Mouse (Mus musculus) midbrain, embryonic 16.5 days (tissue): ENCODE data around the gene Cacnb2. TPM values are rescaled to one million over a fixed set of nuclear protein-coding genes. Genes with fewer than 3 reads are reported as not detected.

Experiments used
- ATAC-seq: fragments of 200-750 bp; cut with Nextera tagmentation; 2 replicates; pipeline ENCODE4 v1.8.0; 2017; ENCODE audit warnings: moderate TSS enrichment
- H3K27ac ChIP-seq: fragments of 300-500 bp; sonication (generic); 2 replicates; pipeline ENCODE4 v1.5.1; 2014; ENCODE audit warnings: mild to moderate bottlenecking, low read length, mixed read lengths
- H3K27me3 ChIP-seq: fragments of 300-500 bp; sonication (generic); 2 replicates; pipeline ENCODE4 v1.6.1; 2014; ENCODE audit warnings: low read depth, low read length, mixed read lengths; ENCODE audit not compliant: control insufficient read depth, insufficient read depth
- H3K36me3 ChIP-seq: fragments of 300-500 bp; sonication (generic); 2 replicates; pipeline ENCODE4 v1.6.1; 2014; ENCODE audit warnings: mild to moderate bottlenecking, low read length, moderate library complexity, mixed read lengths; ENCODE audit not compliant: control insufficient read depth, insufficient read depth
- H3K4me1 ChIP-seq: fragments of 300-500 bp; sonication (generic); 2 replicates; pipeline ENCODE4 v1.6.1; 2014; ENCODE audit warnings: mild to moderate bottlenecking, low read length, mixed read lengths; ENCODE audit not compliant: control insufficient read depth, insufficient read depth
- H3K4me2 ChIP-seq: fragments of 300-500 bp; sonication (generic); 2 replicates; pipeline ENCODE4 v1.6.1; 2014; ENCODE audit warnings: mild to moderate bottlenecking, low read length, mixed read lengths
- H3K4me3 ChIP-seq: fragments of 300-500 bp; sonication (generic); 2 replicates; pipeline ENCODE4 v1.5.1; 2014; ENCODE audit warnings: low read depth, mild to moderate bottlenecking, low read length, moderate library complexity, mixed read lengths
- H3K9ac ChIP-seq: fragments of 300-500 bp; sonication (generic); 2 replicates; pipeline ENCODE4 v1.6.1; 2014; ENCODE audit warnings: low read depth, low read length, mixed read lengths
- H3K9me3 ChIP-seq: fragments of 300-500 bp; sonication (generic); replicated peaks from 2 replicates; pipeline ENCODE4 v1.6.1; 2014; ENCODE audit warnings: mild to moderate bottlenecking, low read length, mixed read lengths; ENCODE audit not compliant: control insufficient read depth, poor library complexity, severe bottlenecking
- WGBS: fragments of 180-500 bp; shearing (Covaris S2); extraction: QIAGEN DNeasy Blood & Tissue Kit; methylation state at CpG from one replicate; pipeline ENCODE4 v1.1.7; 2014; 5-methylcytosine and 5-hydroxymethylcytosine counted together
- polyA plus RNA-seq: library from polyadenylated mRNA; unstranded; fragments of >200 nt; fragmentation: Nextera tagmentation; extraction: Ambion mirVana; gene quantifications from 2 replicates; pipeline ENCODE4 v1.2.1, GENCODE M21; 2015

The Cacnb2 gene
- polyA plus RNA-seq, 1 experiment from 2014 or later: 8.9 TPM

GRCm38 (mm10) chr2:14612705-14613104 lies 9.8 kb downstream of the Cacnb2 start:
- Histone ChIP-seq H3K4me2 (no peak overlapping the region), H3K9me3 (no peaks in the 10 kb centered on the region), H3K36me3 (no peaks in the 10 kb centered on the region), H3K9ac (no peak overlapping the region), H3K4me1 (peaks cover 6% of the 10 kb centered on the region; the same call in 1 of the 2 replicates), H3K27me3 (no peaks in the 10 kb centered on the region), H3K4me3 (no peak overlapping the region), H3K27ac (no peak overlapping the region)
- WGBS: 51% methylated on average over 4 of the region's 4 CpGs
- no peak for ATAC-seq

GRCm38 (mm10) chr2:14616361-14616760 lies 13.5 kb downstream of the Cacnb2 start:
- Histone ChIP-seq H3K36me3 (no peaks in the 10 kb centered on the region), H3K9ac (no peak overlapping the region), H3K9me3 (no peaks in the 10 kb centered on the region), H3K4me2 (no peak overlapping the region), H3K27me3 (no peaks in the 10 kb centered on the region), H3K4me3 (no peak overlapping the region), H3K4me1 (no peaks in the 10 kb centered on the region), H3K27ac (no peak overlapping the region)
- 87% methylated on average over 3 of the region's 3 CpGs for WGBS
- no peak for ATAC-seq

DNA sequence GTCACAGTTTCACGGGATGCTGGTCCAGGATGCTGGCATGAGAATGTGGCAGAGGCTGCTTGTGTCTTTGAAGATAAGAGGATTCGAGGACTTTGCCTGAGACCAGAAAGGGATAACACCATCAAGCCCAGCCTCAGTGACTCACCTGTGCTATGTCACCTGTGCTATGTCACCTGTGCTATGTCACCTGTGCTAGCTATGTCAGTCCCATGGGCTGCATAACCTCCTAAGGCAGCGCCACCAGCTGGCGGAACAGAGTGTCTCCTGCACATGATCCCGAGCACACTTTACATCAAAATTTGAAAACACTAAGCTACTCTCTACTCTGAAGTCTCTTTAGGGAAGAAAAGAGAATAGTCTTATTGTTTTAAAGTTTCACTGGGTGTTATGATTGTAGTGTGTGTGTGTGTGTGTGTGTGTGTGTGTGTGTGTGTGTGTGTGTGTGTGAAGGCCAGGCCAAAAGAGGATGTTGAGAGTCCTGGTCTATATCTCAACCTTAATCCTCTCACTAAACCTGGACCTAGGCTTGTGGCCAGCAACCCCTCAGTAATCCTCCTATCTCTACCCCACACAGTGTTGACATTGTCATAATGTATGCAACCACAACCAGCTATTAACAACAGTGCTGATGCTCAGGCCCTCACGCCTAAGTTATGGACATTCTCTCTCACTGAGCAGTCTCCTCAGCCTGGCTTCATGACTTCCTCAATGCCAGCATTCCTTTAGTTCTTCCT lies 17.4 kb downstream of the Cacnb2 start:
- no peak for ATAC-seq
- no peak overlapping the region for H3K4me2 ChIP-seq
- H3K27me3 ChIP-seq: no peaks in the 10 kb centered on the region
- 81% methylated on average over 6 of the region's 6 CpGs for WGBS
- no peaks in the 10 kb centered on the region for H3K36me3 ChIP-seq
- H3K9ac ChIP-seq: no peak overlapping the region
- H3K4me3 ChIP-seq: no peak overlapping the region
- H3K4me1 ChIP-seq: no peaks in the 10 kb centered on the region
- no peak overlapping the region for H3K27ac ChIP-seq
- no peaks in the 10 kb centered on the region for H3K9me3 ChIP-seq

DNA sequence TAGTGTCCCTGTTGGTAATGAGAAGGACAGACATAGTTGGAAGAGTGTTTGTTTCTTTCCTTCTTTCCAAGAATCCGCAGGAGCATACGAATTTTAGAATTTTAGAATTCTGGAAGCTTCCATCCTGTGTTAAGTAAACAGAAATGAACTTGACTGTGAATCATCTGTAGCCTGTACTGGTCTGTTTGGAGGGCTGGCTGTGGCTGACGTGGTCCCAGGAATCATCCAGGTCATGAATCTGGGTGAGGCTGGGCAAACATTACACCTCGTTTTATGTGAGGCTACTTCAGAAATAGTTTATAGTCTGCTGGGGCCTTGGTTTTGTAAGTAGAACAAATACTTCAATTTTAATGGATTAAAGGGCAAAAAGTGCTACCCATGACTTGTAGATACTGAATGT lies 18.0 kb downstream of the Cacnb2 start:
- WGBS: 84% methylated on average over 4 of the region's 4 CpGs
- Histone ChIP-seq H3K27me3 (no peaks in the 10 kb centered on the region), H3K36me3 (no peaks in the 10 kb centered on the region), H3K9me3 (no peaks in the 10 kb centered on the region), H3K4me3 (no peak overlapping the region), H3K9ac (no peak overlapping the region), H3K4me2 (no peak overlapping the region), H3K4me1 (no peaks in the 10 kb centered on the region), H3K27ac (no peak overlapping the region)
- ATAC-seq: no peak

DNA sequence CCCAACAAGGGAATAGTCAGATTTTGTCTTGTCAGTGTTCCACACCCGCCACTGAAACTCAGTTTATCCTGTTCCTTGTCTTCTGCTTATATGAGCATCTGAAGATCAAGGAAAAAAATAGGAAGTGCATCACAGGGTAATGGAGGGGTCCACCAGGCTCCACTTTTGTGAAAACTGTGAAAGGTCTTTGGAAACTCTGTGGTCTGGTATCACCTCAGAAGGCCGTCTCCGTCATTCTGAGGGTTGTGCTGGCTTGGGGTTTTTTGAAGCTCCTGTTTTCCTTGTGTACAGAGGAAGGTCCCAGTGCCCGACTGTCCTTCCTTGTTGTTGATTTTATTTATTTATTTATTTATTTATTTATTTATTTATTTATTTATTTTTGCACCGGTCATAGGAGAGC lies 20.9 kb downstream of the Cacnb2 start:
- 98% methylated on average over 5 of the region's 5 CpGs for WGBS
- Histone ChIP-seq H3K9me3 (no peaks in the 10 kb centered on the region), H3K4me1 (no peaks in the 10 kb centered on the region), H3K9ac (no peak overlapping the region), H3K4me3 (no peak overlapping the region), H3K4me2 (no peak overlapping the region), H3K27me3 (no peaks in the 10 kb centered on the region), H3K36me3 (no peaks in the 10 kb centered on the region), H3K27ac (no peak overlapping the region)
- no peak for ATAC-seq

- ATAC-seq: no peak
- 86% methylated on average over 9 of the region's 9 CpGs for WGBS
- no peak overlapping the region for H3K27ac ChIP-seq
- no peak overlapping the region for H3K9ac ChIP-seq
- no peaks in the 10 kb centered on the region for H3K4me1 ChIP-seq
- no peaks in the 10 kb centered on the region for H3K36me3 ChIP-seq
- H3K4me2 ChIP-seq: no peak overlapping the region
- H3K9me3 ChIP-seq: no peaks in the 10 kb centered on the region
- H3K27me3 ChIP-seq: no peaks in the 10 kb centered on the region
- H3K4me3 ChIP-seq: no peak overlapping the region
Observed at GRCm38 (mm10) chr2:14629814-14630492, 27.1 kb downstream of the Cacnb2 start.

- H3K9ac ChIP-seq: no peak overlapping the region
- ATAC-seq: no peak
- 92% methylated on average over 1 of the region's 1 CpGs for WGBS
Observed at GRCm38 (mm10) chr2:14631590-14631989, 28.7 kb downstream of the Cacnb2 start.

GRCm38 (mm10) chr2:14633202-14633601 lies 30.3 kb downstream of the Cacnb2 start:
- Histone ChIP-seq H3K36me3 (no peaks in the 10 kb centered on the region), H3K4me3 (no peak overlapping the region), H3K27me3 (no peaks in the 10 kb centered on the region), H3K27ac (no peak overlapping the region), H3K9ac (no peak overlapping the region), H3K9me3 (no peaks in the 10 kb centered on the region), H3K4me1 (no peaks in the 10 kb centered on the region), H3K4me2 (no peak overlapping the region)
- ATAC-seq: no peak
- 97% methylated on average over 2 of the region's 2 CpGs for WGBS

More at GRCm38 (mm10) chr2:14631590-14631989, 28.7 kb downstream of the Cacnb2 start:
- Histone ChIP-seq H3K27me3 (no peaks in the 10 kb centered on the region), H3K4me2 (no peak overlapping the region), H3K27ac (no peak overlapping the region), H3K4me1 (no peaks in the 10 kb centered on the region), H3K9me3 (no peaks in the 10 kb centered on the region), H3K36me3 (no peaks in the 10 kb centered on the region), H3K4me3 (no peak overlapping the region)

DNA sequence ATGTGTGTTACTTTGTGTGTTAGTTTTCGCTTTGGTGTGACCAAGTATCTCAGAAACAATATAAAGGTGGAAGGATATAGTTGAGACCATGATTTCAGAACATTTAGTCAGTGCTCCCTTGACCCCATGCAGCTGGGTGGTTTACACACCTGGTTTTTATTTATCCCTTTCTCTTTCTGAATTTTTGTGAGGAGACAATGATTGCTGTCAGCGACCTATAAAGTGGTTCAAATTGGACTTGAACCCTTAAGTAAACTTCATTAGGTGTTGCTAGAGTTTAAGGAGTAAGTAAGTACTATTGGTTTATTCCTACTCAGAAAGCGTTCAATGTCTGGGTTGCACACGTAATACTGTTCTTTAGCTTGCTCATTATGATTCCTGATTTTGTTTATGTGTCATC lies 36.4 kb downstream of the Cacnb2 start:
- Histone ChIP-seq H3K4me2 (no peak overlapping the region), H3K27ac (no peak overlapping the region), H3K4me3 (no peak overlapping the region), H3K36me3 (no peaks in the 10 kb centered on the region), H3K9ac (no peak overlapping the region), H3K27me3 (no peaks in the 10 kb centered on the region), H3K9me3 (no peaks in the 10 kb centered on the region), H3K4me1 (peaks cover 14% of the 10 kb centered on the region)
- 91% methylated on average over 4 of the region's 4 CpGs for WGBS
- ATAC-seq: no peak
